Mouse (Mus musculus) limb, embryonic 13.5 days (tissue): Measurements from ENCODE around the gene Rimkla. TPM values are rescaled to one million over a fixed set of nuclear protein-coding genes. Genes with fewer than 3 reads are reported as not detected.

ENCODE experiments used
- ATAC-seq: fragments of 200-750 bp; cut with Nextera tagmentation; 2 replicates; pipeline ENCODE4 v1.8.0; 2017; ENCODE audit warnings: low read depth, moderate number of reproducible peaks, moderate TSS enrichment; ENCODE audit not compliant: low FRiP score
- H3K27ac ChIP-seq: fragments of 300-500 bp; sonication (generic); 2 replicates; pipeline ENCODE4 v1.5.1; 2015; ENCODE audit warnings: inconsistent platforms, mild to moderate bottlenecking, moderate library complexity
- H3K27me3 ChIP-seq: fragments of 300-500 bp; sonication (generic); 2 replicates; pipeline ENCODE4 v1.6.1; 2015; ENCODE audit warnings: mild to moderate bottlenecking, inconsistent platforms
- H3K36me3 ChIP-seq: fragments of 300-500 bp; sonication (generic); 2 replicates; pipeline ENCODE4 v1.6.1; 2015; ENCODE audit warnings: inconsistent platforms, mild to moderate bottlenecking, moderate library complexity
- H3K4me1 ChIP-seq: fragments of 300-500 bp; sonication (generic); 2 replicates; pipeline ENCODE4 v1.6.1; 2015; ENCODE audit warnings: inconsistent platforms
- H3K4me2 ChIP-seq: fragments of 300-500 bp; sonication (generic); replicated peaks from 2 replicates; pipeline ENCODE4 v1.6.1; 2015; ENCODE audit warnings: inconsistent platforms, mild to moderate bottlenecking, moderate library complexity
- H3K4me3 ChIP-seq: fragments of 300-500 bp; sonication (generic); 2 replicates; pipeline ENCODE4 v1.5.1; 2015; ENCODE audit warnings: moderate library complexity, mild to moderate bottlenecking, inconsistent platforms
- H3K9ac ChIP-seq: fragments of 300-500 bp; sonication (generic); 2 replicates; pipeline ENCODE4 v1.6.1; 2015; ENCODE audit warnings: mild to moderate bottlenecking, inconsistent platforms
- H3K9me3 ChIP-seq: fragments of 300-500 bp; sonication (generic); 2 replicates; pipeline ENCODE4 v1.6.1; 2016; ENCODE audit warnings: inconsistent platforms
- WGBS: fragments of 180-500 bp; shearing (Covaris S2); methylation state at CpG from one replicate; pipeline ENCODE4 v1.1.7; 2015; 5-methylcytosine and 5-hydroxymethylcytosine counted together
- polyA plus RNA-seq: library from polyadenylated mRNA; unstranded; fragments of >200 nt; fragmentation: Nextera tagmentation; extraction: Ambion mirVana; gene quantifications from 2 replicates; pipeline ENCODE4 v1.2.1, GENCODE M21; 2015

The Rimkla gene
- polyA plus RNA-seq, 1 experiment from 2014 or later, result 1.2 TPM

- H3K27ac ChIP-seq, result no peak overlapping the region
- H3K4me1 ChIP-seq, result no peaks in the 10 kb centered on the region
- no peaks in the 10 kb centered on the region for H3K9me3 ChIP-seq
- ATAC-seq, result no peak
- no peak overlapping the region for H3K4me3 ChIP-seq
- H3K36me3 ChIP-seq, result no peaks in the 10 kb centered on the region
- H3K27me3 ChIP-seq, result no peaks in the 10 kb centered on the region
- WGBS, result 68% methylated on average over 3 of the region's 3 CpGs
- no peak overlapping the region for H3K4me2 ChIP-seq
- H3K9ac ChIP-seq, result no peak overlapping the region
These were observed 20.3 kb upstream of the Rimkla start for GRCm38 (mm10) chr4:119512731-119513141.

- 64% methylated on average over 2 of the region's 2 CpGs for WGBS
- Histone ChIP-seq H3K4me2 (no peak overlapping the region), H3K27ac (no peak overlapping the region), H3K36me3 (no peaks in the 10 kb centered on the region), H3K9ac (no peak overlapping the region), H3K9me3 (no peaks in the 10 kb centered on the region), H3K4me3 (no peak overlapping the region), H3K27me3 (no peaks in the 10 kb centered on the region), H3K4me1 (no peaks in the 10 kb centered on the region)
- no peak for ATAC-seq
These were observed 19.2 kb upstream of the Rimkla start for GRCm38 (mm10) chr4:119511591-119511990.

- H3K4me3 ChIP-seq, result no peak overlapping the region
- WGBS, result 59% methylated on average over 5 of the region's 5 CpGs
- no peak overlapping the region for H3K27ac ChIP-seq
- ATAC-seq, result no peak
- H3K9ac ChIP-seq, result no peak overlapping the region
- H3K36me3 ChIP-seq, result no peaks in the 10 kb centered on the region
- H3K4me1 ChIP-seq, result no peaks in the 10 kb centered on the region
- peaks cover 13% of the 10 kb centered on the region for H3K27me3 ChIP-seq
- H3K4me2 ChIP-seq, result no peak overlapping the region
- H3K9me3 ChIP-seq, result no peaks in the 10 kb centered on the region
These were observed 6.0 kb upstream of the Rimkla start for GRCm38 (mm10) chr4:119498319-119498848.

GRCm38 (mm10) chr4:119492933-119493327 lies 502 bp upstream of the Rimkla start:
- Histone ChIP-seq H3K4me3 (peak overlapping the region; percentile 61), H3K27ac (no peak overlapping the region), H3K9ac (peak overlapping the region; percentile 62; the same call in 1 of the 2 replicates), H3K9me3 (no peaks in the 10 kb centered on the region), H3K36me3 (no peaks in the 10 kb centered on the region), H3K4me1 (peaks cover 3% of the 10 kb centered on the region; the same call in 1 of the 2 replicates), H3K4me2 (peak overlapping the region; percentile 84), H3K27me3 (peaks cover 38% of the 10 kb centered on the region)
- ATAC-seq, result no peak
- WGBS, result 35% methylated on average over 10 of the region's 10 CpGs

DNA sequence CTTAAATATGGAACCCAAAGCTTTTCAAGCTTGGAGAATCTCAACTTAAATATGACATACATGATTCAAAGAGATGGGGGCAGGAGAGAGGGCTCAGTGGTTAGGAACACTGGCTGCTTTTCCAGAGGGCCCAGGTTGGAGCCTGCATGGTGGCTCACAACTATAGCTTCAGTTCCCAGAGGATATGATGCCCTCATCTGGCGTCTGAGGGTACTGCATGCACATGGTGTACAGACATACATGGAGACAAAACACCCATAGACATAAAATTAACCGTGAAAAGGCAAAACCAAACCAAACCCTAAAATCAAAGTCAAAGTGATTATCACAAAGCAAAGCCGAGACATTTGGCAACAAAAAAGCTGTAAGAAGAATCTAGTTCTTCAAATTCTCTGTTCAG lies 1.6 kb downstream of the Rimkla start:
- ATAC-seq, result no peak
- Histone ChIP-seq H3K4me1 (peaks cover 3% of the 10 kb centered on the region; the same call in 1 of the 2 replicates), H3K27me3 (peaks cover 38% of the 10 kb centered on the region), H3K9ac (no peak overlapping the region), H3K27ac (no peak overlapping the region), H3K4me2 (no peak overlapping the region), H3K4me3 (no peak overlapping the region), H3K36me3 (no peaks in the 10 kb centered on the region), H3K9me3 (no peaks in the 10 kb centered on the region)
- WGBS, result 72% methylated on average over 3 of the region's 3 CpGs

- Histone ChIP-seq H3K9ac (no peak overlapping the region), H3K4me1 (peaks cover 3% of the 10 kb centered on the region; the same call in 1 of the 2 replicates), H3K4me3 (no peak overlapping the region), H3K27ac (no peak overlapping the region), H3K9me3 (no peaks in the 10 kb centered on the region), H3K36me3 (no peaks in the 10 kb centered on the region), H3K27me3 (peaks cover 41% of the 10 kb centered on the region), H3K4me2 (no peak overlapping the region)
- 85% methylated on average over 10 of the region's 10 CpGs for WGBS
- ATAC-seq, result no peak
These were observed 2.8 kb downstream of the Rimkla start for GRCm38 (mm10) chr4:119489666-119490065.

- 70% methylated on average over 7 of the region's 7 CpGs for WGBS
- H3K9ac ChIP-seq, result no peak overlapping the region
- ATAC-seq, result no peak
- no peak overlapping the region for H3K4me2 ChIP-seq
- H3K36me3 ChIP-seq, result no peaks in the 10 kb centered on the region
- H3K27ac ChIP-seq, result no peak overlapping the region
- H3K4me1 ChIP-seq, result no peaks in the 10 kb centered on the region
- no peaks in the 10 kb centered on the region for H3K9me3 ChIP-seq
- H3K4me3 ChIP-seq, result no peak overlapping the region
- peaks cover 3% of the 10 kb centered on the region; the same call in 1 of the 2 replicates for H3K27me3 ChIP-seq
These were observed 7.5 kb downstream of the Rimkla start for GRCm38 (mm10) chr4:119484882-119485281.

DNA sequence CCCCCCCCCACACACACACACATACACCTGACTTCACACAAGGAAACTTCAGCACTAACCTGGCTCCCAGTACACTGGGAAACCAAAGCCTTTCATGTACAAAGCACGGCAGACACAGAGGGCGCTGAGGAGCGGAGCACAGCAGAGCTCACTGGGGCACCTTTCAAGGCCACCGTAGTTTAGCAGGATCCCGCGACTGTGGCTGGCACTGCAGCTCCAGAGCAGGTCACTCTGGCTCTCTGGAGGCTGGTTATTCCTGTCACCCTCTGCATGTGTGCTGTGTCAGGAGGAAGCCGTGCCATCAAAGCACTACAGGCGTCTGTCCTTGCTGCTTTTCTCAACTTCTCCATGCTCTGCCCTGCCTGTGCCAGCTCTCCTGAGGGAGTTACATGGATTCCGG lies 9.4 kb downstream of the Rimkla start:
- H3K27me3 ChIP-seq, result peaks cover 3% of the 10 kb centered on the region; the same call in 1 of the 2 replicates
- 48% methylated on average over 9 of the region's 9 CpGs for WGBS
- ATAC-seq, result no peak

DNA sequence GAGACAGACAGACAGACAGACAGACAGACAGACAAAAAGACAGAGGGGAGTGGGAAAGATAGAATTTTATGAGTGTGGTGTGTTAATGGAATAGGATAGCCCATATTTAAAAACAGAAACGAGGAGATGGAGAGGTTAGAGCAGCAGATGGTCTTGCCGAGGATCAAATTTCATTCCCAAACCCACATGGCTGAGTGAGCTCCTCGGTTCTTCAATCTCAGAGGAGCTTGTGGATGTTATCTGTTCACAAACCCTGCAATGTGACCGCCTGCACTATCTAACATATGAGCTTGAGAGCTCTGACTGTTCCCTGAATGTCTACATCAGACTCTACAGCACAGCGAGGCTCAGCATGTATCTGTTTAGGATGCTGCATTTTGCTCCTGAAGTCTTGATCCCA lies 19.3 kb downstream of the Rimkla start:
- 33% methylated on average over 5 of the region's 5 CpGs for WGBS
- H3K9me3 ChIP-seq, result no peaks in the 10 kb centered on the region
- H3K4me3 ChIP-seq, result no peak overlapping the region
- no peaks in the 10 kb centered on the region for H3K36me3 ChIP-seq
- no peak overlapping the region for H3K4me2 ChIP-seq
- peak; percentile 40; the same call in 1 of the 2 replicates for ATAC-seq
- no peaks in the 10 kb centered on the region for H3K27me3 ChIP-seq
- no peak overlapping the region for H3K27ac ChIP-seq
- H3K9ac ChIP-seq, result no peak overlapping the region
- H3K4me1 ChIP-seq, result no peaks in the 10 kb centered on the region

More for the DNA sequence above, 9.4 kb downstream of the Rimkla start:
- H3K36me3 ChIP-seq, result no peaks in the 10 kb centered on the region
- H3K4me1 ChIP-seq, result no peaks in the 10 kb centered on the region
- H3K4me3 ChIP-seq, result no peak overlapping the region
- no peak overlapping the region for H3K27ac ChIP-seq
- H3K9me3 ChIP-seq, result no peaks in the 10 kb centered on the region
- no peak overlapping the region for H3K4me2 ChIP-seq
- H3K9ac ChIP-seq, result no peak overlapping the region

DNA sequence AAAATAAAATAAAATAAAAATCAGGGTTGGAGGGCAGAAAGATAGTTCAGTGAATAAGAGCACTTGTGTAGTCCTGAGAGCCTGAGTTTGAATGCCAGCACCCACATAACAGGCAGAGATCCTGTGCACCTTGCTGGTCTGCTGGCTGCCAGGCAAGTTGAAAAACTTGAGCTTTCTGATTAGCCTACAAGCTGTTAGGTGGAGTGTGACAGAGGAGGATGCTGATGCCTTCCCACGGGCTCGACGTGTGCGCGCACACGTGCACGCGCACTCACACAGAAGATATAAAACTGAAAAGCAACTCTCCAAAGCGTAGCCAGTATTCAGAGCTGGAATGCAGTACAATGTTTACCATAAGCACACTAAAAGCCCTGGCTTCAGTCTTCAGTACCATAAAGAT lies 19.9 kb downstream of the Rimkla start:
- no peak for ATAC-seq
- Histone ChIP-seq H3K4me3 (no peak overlapping the region), H3K9ac (no peak overlapping the region), H3K27ac (no peak overlapping the region), H3K27me3 (0 out of 2 replicates have a peak, but pooled peaks cover under 1% of the 10 kb centered on the region), H3K9me3 (no peaks in the 10 kb centered on the region), H3K36me3 (no peaks in the 10 kb centered on the region), H3K4me1 (no peaks in the 10 kb centered on the region), H3K4me2 (no peak overlapping the region)
- 78% methylated on average over 9 of the region's 9 CpGs for WGBS

GRCm38 (mm10) chr4:119467720-119468380 lies 24.6 kb downstream of the Rimkla start:
- Histone ChIP-seq H3K4me2 (no peak overlapping the region), H3K9ac (no peak overlapping the region), H3K36me3 (no peaks in the 10 kb centered on the region), H3K4me1 (peaks cover 17% of the 10 kb centered on the region), H3K4me3 (no peak overlapping the region), H3K27me3 (peaks cover 7% of the 10 kb centered on the region; the same call in 1 of the 2 replicates), H3K9me3 (no peaks in the 10 kb centered on the region), H3K27ac (no peak overlapping the region)
- no peak for ATAC-seq
- WGBS, result 79% methylated on average over 16 of the region's 16 CpGs

DNA sequence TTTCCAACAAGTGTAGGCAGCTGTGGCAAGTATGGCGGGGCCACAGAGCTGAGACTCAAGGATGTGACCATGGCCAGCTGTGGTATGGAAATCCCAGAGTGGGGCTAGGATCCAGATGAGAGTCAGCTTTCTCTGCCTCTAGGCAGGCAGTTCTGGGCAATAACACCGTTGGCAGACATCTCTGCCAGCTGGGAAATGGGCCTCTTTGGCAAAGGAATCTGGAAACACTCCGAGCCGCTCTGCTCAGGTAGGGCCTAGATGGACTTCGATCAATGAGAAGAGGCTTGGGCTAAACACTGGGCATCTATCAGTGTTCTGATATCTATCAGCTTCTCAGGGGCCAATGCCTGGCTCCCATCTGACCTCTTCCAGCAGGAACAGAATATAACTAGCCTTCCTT lies 26.6 kb downstream of the Rimkla start:
- Histone ChIP-seq H3K4me2 (no peak overlapping the region), H3K36me3 (no peaks in the 10 kb centered on the region), H3K4me3 (no peak overlapping the region), H3K4me1 (peaks cover 35% of the 10 kb centered on the region), H3K9ac (no peak overlapping the region), H3K27me3 (peaks cover 7% of the 10 kb centered on the region; the same call in 1 of the 2 replicates), H3K9me3 (no peaks in the 10 kb centered on the region), H3K27ac (no peak overlapping the region)
- no peak for ATAC-seq
- WGBS, result 91% methylated on average over 5 of the region's 5 CpGs
